Mouse (Mus musculus) liver (tissue): Measurements from ENCODE around the gene Gsdmc3.
"Not testable (repeated sequence)": the region's sequence is repeated elsewhere in the genome, so short reads cannot be mapped to it uniquely, and the experiment has no call there.

Experiments
- DNase-seq: peaks from one replicate; pipeline ENCODE4 v3.0.0-alpha.2; 2020; ENCODE audit warnings: mixed read lengths

Gene Gsdmc3

GRCm38 (mm10) chr15:63878458-63878857 lies at the start of gene Gsdmc3:
Gene Gsdmc3, minus strand, starts transcription at chr15:63878558.
- not testable (repeated sequence) for DNase-seq

GRCm38 (mm10) chr15:63926201-63926600 lies 47.8 kb upstream of the Gsdmc3 start:
- DNase-seq, result no peak

- DNase-seq, result no peak
Observed at GRCm38 (mm10) chr15:63924484-63924883, 46.1 kb upstream of the Gsdmc3 start.

- DNase-seq, result not testable (repeated sequence)
Observed at GRCm38 (mm10) chr15:63921618-63922017, 43.3 kb upstream of the Gsdmc3 start.

- not testable (repeated sequence) for DNase-seq
Observed at GRCm38 (mm10) chr15:63919728-63920127, 41.4 kb upstream of the Gsdmc3 start.

- not testable (repeated sequence) for DNase-seq
Observed at GRCm38 (mm10) chr15:63916584-63916983, 38.2 kb upstream of the Gsdmc3 start.

GRCm38 (mm10) chr15:63912197-63912596 lies 33.8 kb upstream of the Gsdmc3 start, which contains the start of gene Gsdmc4:
Gene Gsdmc4, minus strand, starts transcription at chr15:63912297.
- not testable (repeated sequence) for DNase-seq

- DNase-seq, result not testable (repeated sequence)
Observed at GRCm38 (mm10) chr15:63909896-63910295, 31.5 kb upstream of the Gsdmc3 start.

GRCm38 (mm10) chr15:63895560-63896353 lies 17.4 kb upstream of the Gsdmc3 start:
- peak; percentile 44 for DNase-seq

- DNase-seq, result not testable (repeated sequence)
Observed at GRCm38 (mm10) chr15:63888440-63888839, 10.1 kb upstream of the Gsdmc3 start.

- not testable (repeated sequence) for DNase-seq
Observed at GRCm38 (mm10) chr15:63887949-63888348, 9.6 kb upstream of the Gsdmc3 start.

- DNase-seq, result not testable (repeated sequence)
Observed at GRCm38 (mm10) chr15:63876160-63876559, 2.2 kb downstream of the Gsdmc3 start.

- peak; percentile 11 for DNase-seq
Observed at GRCm38 (mm10) chr15:63861965-63862364, 16.4 kb downstream of the Gsdmc3 start.
